Mouse (Mus musculus) stomach, embryonic 16.5 days (tissue): ENCODE results near the gene Klhl22. TPM values are rescaled to one million over a fixed set of nuclear protein-coding genes. Genes with fewer than 3 reads are reported as not detected.
"Not testable (repeated sequence)": the region's sequence is repeated elsewhere in the genome, so short reads cannot be mapped to it uniquely, and the experiment has no call there.

Source experiments
- ATAC-seq: fragments of 200-750 bp; cut with Nextera tagmentation; 2 replicates; pipeline ENCODE4 v1.8.0; 2017; ENCODE audit warnings: moderate number of reproducible peaks, moderate TSS enrichment; ENCODE audit not compliant: insufficient read depth, low FRiP score
- H3K27ac ChIP-seq: fragments of 300-500 bp; sonication (generic); 2 replicates; pipeline ENCODE4 v1.5.1; 2014; ENCODE audit warnings: low read length
- H3K27me3 ChIP-seq: fragments of 300-500 bp; sonication (generic); 2 replicates; pipeline ENCODE4 v1.6.1; 2014; ENCODE audit warnings: low read length, control low read depth, mixed read lengths; ENCODE audit not compliant: control insufficient read depth, insufficient read depth
- H3K36me3 ChIP-seq: fragments of 300-500 bp; sonication (generic); 2 replicates; pipeline ENCODE4 v1.6.1; 2014; ENCODE audit warnings: low read length; ENCODE audit not compliant: control insufficient read depth, insufficient read depth
- H3K4me1 ChIP-seq: fragments of 300-500 bp; sonication (generic); 2 replicates; pipeline ENCODE4 v1.6.1; 2014; ENCODE audit warnings: low read length, control low read depth, mixed read lengths; ENCODE audit not compliant: control insufficient read depth, insufficient read depth
- H3K4me2 ChIP-seq: fragments of 300-500 bp; sonication (generic); 2 replicates; pipeline ENCODE4 v1.6.1; 2014; ENCODE audit warnings: low read depth, low read length, mixed read lengths
- H3K4me3 ChIP-seq: fragments of 300-500 bp; sonication (generic); replicated peaks from 2 replicates; pipeline ENCODE4 v1.5.1; 2014; ENCODE audit warnings: mild to moderate bottlenecking, low read length
- H3K9ac ChIP-seq: fragments of 300-500 bp; sonication (generic); 2 replicates; pipeline ENCODE4 v1.6.1; 2014; ENCODE audit warnings: low read length
- H3K9me3 ChIP-seq: fragments of 300-500 bp; sonication (generic); replicated peaks from 2 replicates; pipeline ENCODE4 v1.6.1; 2016; ENCODE audit warnings: low read length, control low read depth; ENCODE audit not compliant: control insufficient read depth
- WGBS: fragments of 180-500 bp; shearing (Covaris S2); extraction: QIAGEN DNeasy Blood & Tissue Kit; methylation state at CpG from one replicate; pipeline ENCODE4 v1.1.7; 2014; 5-methylcytosine and 5-hydroxymethylcytosine counted together
- polyA plus RNA-seq: library from polyadenylated mRNA; unstranded; fragments of >200 nt; fragmentation: Nextera tagmentation; extraction: Ambion mirVana; gene quantifications from 2 replicates; pipeline ENCODE4 v1.2.1, GENCODE M21; 2015

Klhl22 gene
- polyA plus RNA-seq, 1 experiment from 2014 or later: 56.7 TPM

GRCm38 (mm10) chr16:17729974-17730373, 29.4 kb upstream of the Klhl22 start:
- H3K9ac ChIP-seq: no peak overlapping the region
- ATAC-seq: no peak

DNA sequence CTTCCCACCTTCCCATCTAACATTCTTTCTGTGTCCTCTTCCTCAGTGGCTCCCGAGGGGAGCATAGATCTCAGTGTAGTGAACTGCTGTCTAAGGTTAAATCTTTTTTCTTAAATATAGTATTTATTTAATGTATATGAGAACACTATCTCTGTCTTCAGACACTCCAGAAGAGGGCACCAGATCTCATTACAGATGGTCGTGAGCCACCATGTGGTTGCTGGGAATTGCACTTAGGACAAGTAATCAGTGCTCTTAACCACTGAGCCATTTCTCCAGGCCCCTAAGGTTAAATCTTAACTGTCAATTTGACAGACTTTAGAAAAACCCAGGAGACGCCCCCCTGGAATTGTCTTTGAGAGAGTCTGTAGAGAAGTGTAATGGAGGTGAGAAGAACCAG, 27.4 kb upstream of the Klhl22 start:
- Histone ChIP-seq H3K27ac (no peak overlapping the region), H3K4me1 (peaks cover 1% of the 10 kb centered on the region; the same call in 1 of the 2 replicates), H3K9me3 (no peaks in the 10 kb centered on the region), H3K27me3 (no peaks in the 10 kb centered on the region), H3K4me3 (no peak overlapping the region), H3K36me3 (no peaks in the 10 kb centered on the region), H3K4me2 (no peak overlapping the region), H3K9ac (no peak overlapping the region)
- no peak for ATAC-seq
- 41% methylated on average over 3 of the region's 3 CpGs for WGBS

More at GRCm38 (mm10) chr16:17729974-17730373, 29.4 kb upstream of the Klhl22 start:
- H3K9me3 ChIP-seq: no peaks in the 10 kb centered on the region
- no peaks in the 10 kb centered on the region for H3K27me3 ChIP-seq
- no peak overlapping the region for H3K27ac ChIP-seq
- H3K4me2 ChIP-seq: no peak overlapping the region
- H3K4me3 ChIP-seq: no peak overlapping the region
- peaks cover 2% of the 10 kb centered on the region; the same call in 1 of the 2 replicates for H3K4me1 ChIP-seq
- H3K36me3 ChIP-seq: no peaks in the 10 kb centered on the region

- ATAC-seq: no peak
- 65% methylated on average over 6 of the region's 6 CpGs for WGBS
- Histone ChIP-seq H3K9me3 (no peaks in the 10 kb centered on the region), H3K27me3 (no peaks in the 10 kb centered on the region), H3K9ac (no peak overlapping the region), H3K36me3 (no peaks in the 10 kb centered on the region), H3K4me2 (no peak overlapping the region), H3K27ac (no peak overlapping the region), H3K4me3 (no peak overlapping the region), H3K4me1 (no peaks in the 10 kb centered on the region)
These were observed 27.0 kb upstream of the Klhl22 start for GRCm38 (mm10) chr16:17732431-17732830.

GRCm38 (mm10) chr16:17732841-17733340, 26.5 kb upstream of the Klhl22 start, which contains the start of gene Med15:
Med15 (minus strand) TSS chr16:17732891.
- WGBS: 21% methylated on average over 3 of the region's 3 CpGs
- Histone ChIP-seq H3K4me3 (no peak within 1 kb of the TSS), H3K9ac (no peak within 1 kb of the TSS), H3K27ac (no peak within 1 kb of the TSS), H3K27me3 (no peaks in the 10 kb centered on the region), H3K4me1 (no peaks in the 10 kb centered on the region), H3K36me3 (no peaks in the 10 kb centered on the region), H3K4me2 (no peak within 1 kb of the TSS), H3K9me3 (no peaks in the 10 kb centered on the region)
- 0 out of 2 replicates have a peak, but pooled peaks have one; percentile 25 for ATAC-seq

DNA sequence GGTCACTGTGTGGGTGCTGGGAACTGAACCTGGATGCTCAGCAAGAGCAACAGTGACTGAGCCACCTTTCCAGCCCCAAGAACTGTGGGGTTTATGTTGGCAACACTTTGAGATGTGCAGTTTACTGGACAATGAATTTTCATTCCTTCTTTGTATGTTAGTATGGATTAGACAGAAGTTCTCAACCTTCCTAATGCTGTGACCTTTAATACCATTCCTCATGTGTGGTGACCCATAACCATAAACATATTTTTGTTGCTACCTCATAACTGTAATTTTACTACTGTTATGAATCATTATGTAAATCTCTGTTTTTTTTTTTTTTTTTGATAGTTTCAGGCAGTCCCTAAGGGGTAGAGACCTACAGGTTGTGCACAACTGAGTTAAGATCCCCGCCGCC, 25.8 kb upstream of the Klhl22 start:
- Histone ChIP-seq H3K9me3 (no peaks in the 10 kb centered on the region), H3K27ac (no peak overlapping the region), H3K9ac (peak overlapping the region; percentile 52), H3K4me2 (peak overlapping the region; percentile 40), H3K4me3 (no peak overlapping the region), H3K36me3 (no peaks in the 10 kb centered on the region), H3K27me3 (no peaks in the 10 kb centered on the region), H3K4me1 (no peaks in the 10 kb centered on the region)
- WGBS: 51% methylated on average over 2 of the region's 2 CpGs
- ATAC-seq: no peak

DNA sequence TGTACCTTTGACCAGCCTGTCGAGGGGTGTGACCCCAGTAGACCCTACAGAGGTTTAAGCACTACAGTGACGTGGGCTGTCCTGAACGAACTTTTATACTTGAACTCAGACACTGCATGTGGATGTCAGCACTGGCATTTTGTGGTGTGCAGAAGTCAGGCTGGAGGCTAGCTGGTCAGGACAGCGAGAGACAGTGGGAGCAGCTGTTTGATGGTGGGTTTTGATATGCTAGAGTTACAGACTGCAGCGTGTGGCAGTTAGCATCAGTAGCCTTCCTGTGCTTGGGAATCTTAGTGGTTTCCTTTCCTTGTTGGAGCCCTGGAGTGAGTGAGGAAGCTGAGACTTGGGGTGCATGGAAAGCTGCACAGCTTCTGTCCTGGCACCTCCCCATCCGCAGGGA, 24.5 kb upstream of the Klhl22 start:
- not testable (repeated sequence) for H3K9ac ChIP-seq, H3K4me3 ChIP-seq, H3K36me3 ChIP-seq, H3K4me2 ChIP-seq, H3K9me3 ChIP-seq, H3K4me1 ChIP-seq, ATAC-seq, H3K27me3 ChIP-seq, H3K27ac ChIP-seq
- WGBS: 87% methylated on average over 6 of the region's 6 CpGs

- no peak overlapping the region for H3K9ac ChIP-seq
- H3K4me2 ChIP-seq: no peak overlapping the region
- H3K27me3 ChIP-seq: no peaks in the 10 kb centered on the region
- H3K9me3 ChIP-seq: no peaks in the 10 kb centered on the region
- H3K27ac ChIP-seq: no peak overlapping the region
- WGBS: 50% methylated on average over 4 of the region's 4 CpGs
- ATAC-seq: no peak
- no peak overlapping the region for H3K4me3 ChIP-seq
- H3K36me3 ChIP-seq: no peaks in the 10 kb centered on the region
- no peaks in the 10 kb centered on the region for H3K4me1 ChIP-seq
These were observed 23.3 kb upstream of the Klhl22 start for GRCm38 (mm10) chr16:17736156-17736555.

- no peaks in the 10 kb centered on the region for H3K27me3 ChIP-seq
- H3K36me3 ChIP-seq: no peaks in the 10 kb centered on the region
- ATAC-seq: no peak
- peaks cover 5% of the 10 kb centered on the region for H3K4me1 ChIP-seq
- no peak overlapping the region for H3K9ac ChIP-seq
- 62% methylated on average over 4 of the region's 4 CpGs for WGBS
- no peaks in the 10 kb centered on the region for H3K9me3 ChIP-seq
- H3K4me3 ChIP-seq: no peak overlapping the region
- H3K27ac ChIP-seq: no peak overlapping the region
- no peak overlapping the region for H3K4me2 ChIP-seq
These were observed 19.3 kb upstream of the Klhl22 start for GRCm38 (mm10) chr16:17740080-17740479.

GRCm38 (mm10) chr16:17742810-17743209, 16.6 kb upstream of the Klhl22 start:
- ATAC-seq: peak; percentile 81; the same call in 1 of the 2 replicates
- Histone ChIP-seq H3K9ac (0 out of 2 replicates have a peak overlapping the region, but pooled peaks have one; percentile 35), H3K4me1 (peaks cover 5% of the 10 kb centered on the region), H3K27ac (peak overlapping the region; percentile 89), H3K36me3 (no peaks in the 10 kb centered on the region), H3K27me3 (no peaks in the 10 kb centered on the region), H3K4me2 (peak overlapping the region; percentile 29; the same call in 1 of the 2 replicates), H3K4me3 (no peak overlapping the region), H3K9me3 (no peaks in the 10 kb centered on the region; the same call in 1 of the 2 replicates)
- WGBS: 56% methylated on average over 1 of the region's 1 CpGs
